Mouse (Mus musculus): Measurements from ENCODE around the gene Fastk.

- TF ChIP-seq CTCF (IDR thresholded peaks at IDR 0.05; ENCODE audit: low read depth) (no peak), EP300 (optimal IDR thresholded peaks at IDR 0.05) (no peak)
These were observed 31.1 kb downstream of the Fastk start for GRCm38 (mm10) chr5:24413938-24414337.
